Mouse (Mus musculus) megakaryocyte, embryonic 14.5 days (primary cell): ENCODE results near the gene Ptbp1. TPM values are rescaled to one million over a fixed set of nuclear protein-coding genes. Genes with fewer than 3 reads are reported as not detected.
A peak's percentile ranks its signal among the peaks of the same experiment; 100 is the strongest.
"Not testable (repeated sequence)": the region's sequence is repeated elsewhere in the genome, so short reads cannot be mapped to it uniquely, and the experiment has no call there.

Source experiments
- H3K27me3 ChIP-seq: replicated peaks from 2 replicates; pipeline ENCODE3; 2012; ENCODE audit warnings: inconsistent platforms
- H3K36me3 ChIP-seq: replicated peaks from 2 replicates; pipeline ENCODE3; 2012; ENCODE audit warnings: low read length, inconsistent platforms, mixed read lengths
- H3K4me1 ChIP-seq: 2 replicates; pipeline ENCODE4 v1.6.1; 2012; ENCODE audit warnings: inconsistent platforms
- H3K4me3 ChIP-seq: replicated peaks from 2 replicates; pipeline ENCODE3; 2012; ENCODE audit warnings: moderate library complexity, mild to moderate bottlenecking, inconsistent platforms
- H3K9me3 ChIP-seq: 2 replicates; pipeline ENCODE4 v1.6.1; 2012; ENCODE audit warnings: inconsistent platforms
- FLI1 ChIP-seq: IDR thresholded peaks from 2 replicates; pipeline ENCODE4 v1.6.1; 2012; ENCODE audit warnings: low read length, inconsistent platforms, mixed read lengths
- GATA1 ChIP-seq: IDR thresholded peaks from 3 replicates; pipeline ENCODE4 v1.6.1; 2012; ENCODE audit warnings: mixed read lengths, low read length, inconsistent platforms, borderline replicate concordance
- polyA plus RNA-seq: library from polyadenylated mRNA; stranded (reverse); fragments of >175 nt; gene quantifications from 2 replicates; pipeline ENCODE4 v1.2.3, GENCODE M21; 2012; ENCODE audit warnings: low replicate concordance; ENCODE audit not compliant: insufficient read depth

Ptbp1 gene
- polyA plus RNA-seq, 1 experiment, result 849 TPM

GRCm38 (mm10) chr10:79879527-79879926 is 25.3 kb downstream of the Ptbp1 start:
- H3K4me1 ChIP-seq, result peaks cover 95% of the 10 kb centered on the region
- H3K4me3 ChIP-seq, result peak overlapping the region; percentile 59
- no peaks in the 10 kb centered on the region for H3K9me3 ChIP-seq
- H3K36me3 ChIP-seq, result no peaks in the 10 kb centered on the region
- H3K27me3 ChIP-seq, result peaks cover 7% of the 10 kb centered on the region
- TF ChIP-seq FLI1 (no peak), GATA1 (no peak)

GRCm38 (mm10) chr10:79880721-79881120 is 26.5 kb downstream of the Ptbp1 start:
- Histone ChIP-seq H3K27me3 (no peaks in the 10 kb centered on the region), H3K36me3 (no peaks in the 10 kb centered on the region), H3K4me1 (peaks cover 94% of the 10 kb centered on the region), H3K4me3 (peak overlapping the region; percentile 91), H3K9me3 (no peaks in the 10 kb centered on the region)
- TF ChIP-seq FLI1, result no peak

- H3K4me1 ChIP-seq, result peaks cover 96% of the 10 kb centered on the region
- no peaks in the 10 kb centered on the region for H3K9me3 ChIP-seq
- H3K4me3 ChIP-seq, result peak overlapping the region; percentile 91
- no peaks in the 10 kb centered on the region for H3K36me3 ChIP-seq
- no peaks in the 10 kb centered on the region for H3K27me3 ChIP-seq
- TF ChIP-seq FLI1 (no peak), GATA1 (no peak)
Measured at GRCm38 (mm10) chr10:79881981-79882380, 27.8 kb downstream of the Ptbp1 start.

GRCm38 (mm10) chr10:79883297-79884084 is 29.3 kb downstream of the Ptbp1 start:
- H3K36me3 ChIP-seq, result no peaks in the 10 kb centered on the region
- peaks cover 3% of the 10 kb centered on the region for H3K27me3 ChIP-seq
- H3K4me3 ChIP-seq, result peak overlapping the region; percentile 70
- no peaks in the 10 kb centered on the region for H3K9me3 ChIP-seq
- peaks cover 86% of the 10 kb centered on the region for H3K4me1 ChIP-seq
- TF ChIP-seq FLI1 (no peak), GATA1 (no peak)

GRCm38 (mm10) chr10:79884446-79884845 is 30.2 kb downstream of the Ptbp1 start:
- H3K4me1 ChIP-seq, result peaks cover 77% of the 10 kb centered on the region
- peaks cover 3% of the 10 kb centered on the region for H3K27me3 ChIP-seq
- TF ChIP-seq GATA1, result no peak
- no peak for TF ChIP-seq FLI1
- H3K9me3 ChIP-seq, result no peaks in the 10 kb centered on the region
- peak overlapping the region; percentile 38 for H3K4me3 ChIP-seq
- no peaks in the 10 kb centered on the region for H3K36me3 ChIP-seq

GRCm38 (mm10) chr10:79884938-79885337 is 30.7 kb downstream of the Ptbp1 start:
- not testable (repeated sequence) for H3K9me3 ChIP-seq, H3K36me3 ChIP-seq, H3K27me3 ChIP-seq
- H3K4me1 ChIP-seq, result peaks cover 72% of the 10 kb centered on the region
- peak overlapping the region; percentile 71 for H3K4me3 ChIP-seq

GRCm38 (mm10) chr10:79886054-79886453 is 31.8 kb downstream of the Ptbp1 start, which contains the start of gene Elane:
Elane (plus strand) TSS chr10:79886247.
- Histone ChIP-seq H3K4me3 (peak within 1 kb of the TSS; percentile 71), H3K36me3 (no peaks in the 10 kb centered on the region), H3K27me3 (peaks cover 11% of the 10 kb centered on the region), H3K9me3 (no peaks in the 10 kb centered on the region), H3K4me1 (peaks cover 66% of the 10 kb centered on the region)
- TF ChIP-seq FLI1, result no peak
- no peak for TF ChIP-seq GATA1

GRCm38 (mm10) chr10:79886611-79887010 is 32.4 kb downstream of the Ptbp1 start:
- TF ChIP-seq GATA1, result no peak
- no peak for TF ChIP-seq FLI1
- H3K27me3 ChIP-seq, result peaks cover 13% of the 10 kb centered on the region
- H3K36me3 ChIP-seq, result no peaks in the 10 kb centered on the region
- H3K4me3 ChIP-seq, result no peak overlapping the region
- H3K9me3 ChIP-seq, result no peaks in the 10 kb centered on the region
- peaks cover 61% of the 10 kb centered on the region for H3K4me1 ChIP-seq

- no peak overlapping the region for H3K4me3 ChIP-seq
- TF ChIP-seq FLI1 (no peak), GATA1 (no peak)
- no peaks in the 10 kb centered on the region for H3K9me3 ChIP-seq
- peaks cover 10% of the 10 kb centered on the region for H3K36me3 ChIP-seq
- H3K4me1 ChIP-seq, result peaks cover 52% of the 10 kb centered on the region
- peaks cover 13% of the 10 kb centered on the region for H3K27me3 ChIP-seq
Measured at GRCm38 (mm10) chr10:79889386-79889785, 35.2 kb downstream of the Ptbp1 start.

- TF ChIP-seq GATA1 (no peak), FLI1 (no peak)
- H3K4me1 ChIP-seq, result peaks cover 49% of the 10 kb centered on the region
- H3K27me3 ChIP-seq, result peaks cover 13% of the 10 kb centered on the region
- peak within 1 kb of the TSS; percentile 39 for H3K4me3 ChIP-seq
- no peaks in the 10 kb centered on the region for H3K9me3 ChIP-seq
- peaks cover 22% of the 10 kb centered on the region for H3K36me3 ChIP-seq
Measured at GRCm38 (mm10) chr10:79890670-79891069, 36.4 kb downstream of the Ptbp1 start, which contains the start of gene Cfd. Cfd (plus strand) TSS chr10:79890853.

GRCm38 (mm10) chr10:79892451-79893118 is 38.4 kb downstream of the Ptbp1 start:
- peaks cover 12% of the 10 kb centered on the region for H3K27me3 ChIP-seq
- not testable (repeated sequence) for H3K9me3 ChIP-seq, H3K4me3 ChIP-seq
- peaks cover 41% of the 10 kb centered on the region for H3K36me3 ChIP-seq
- peaks cover 53% of the 10 kb centered on the region for H3K4me1 ChIP-seq
